Mouse (Mus musculus) lung, adult 2 months (tissue): Measurements from ENCODE around the gene Ntm.

Experiments used
- CTCF ChIP-seq: fragments of 200-500 bp; IDR thresholded peaks from 2 replicates; pipeline ENCODE4 v1.5.1; 2011; ENCODE audit warnings: mild to moderate bottlenecking, low read length, control low read depth; ENCODE audit not compliant: insufficient read depth
- POLR2A ChIP-seq: fragments of 200-500 bp; IDR thresholded peaks from 2 replicates; pipeline ENCODE4 v1.6.1; 2011; ENCODE audit warnings: low read depth, mild to moderate bottlenecking, control low read depth, low read length, borderline replicate concordance; ENCODE audit errors: extremely low read depth

DNA sequence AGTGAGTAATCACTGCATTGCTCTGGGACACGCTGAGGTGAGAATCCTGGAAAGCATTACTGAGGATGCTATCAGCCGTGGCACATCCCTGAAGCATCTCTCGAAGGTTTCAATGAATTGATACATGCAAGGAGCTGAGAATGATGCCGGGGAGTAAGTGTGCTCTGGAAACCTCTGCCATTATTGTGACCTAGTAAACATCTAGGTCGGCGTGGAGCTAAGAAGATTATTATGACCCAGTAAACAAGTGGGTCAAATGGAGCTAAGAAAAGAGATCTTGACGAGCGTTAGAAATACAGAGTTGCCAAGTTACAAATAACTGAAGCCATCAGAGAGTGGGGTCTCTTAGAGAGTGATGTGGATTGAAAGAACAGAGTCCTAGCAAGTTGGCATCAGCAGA is 325.6 kb downstream of the Ntm start:
- TF ChIP-seq POLR2A (no peak), CTCF (no peak)
